Mouse (Mus musculus) intestine, embryonic 16.5 days (tissue): Measurements from ENCODE around the gene Fam83e. TPM values are rescaled to one million over a fixed set of nuclear protein-coding genes. Genes with fewer than 3 reads are reported as not detected.

Source experiments
- ATAC-seq: fragments of 200-750 bp; cut with Nextera tagmentation; 2 replicates; pipeline ENCODE4 v1.8.0; 2017; ENCODE audit warnings: moderate TSS enrichment, moderate library complexity
- H3K27ac ChIP-seq: fragments of 300-500 bp; sonication (generic); 2 replicates; pipeline ENCODE4 v1.5.1; 2014; ENCODE audit warnings: mild to moderate bottlenecking, low read length
- H3K27me3 ChIP-seq: fragments of 300-500 bp; sonication (generic); replicated peaks from 2 replicates; pipeline ENCODE4 v1.6.1; 2014; ENCODE audit warnings: low read length, control low read depth, mixed read lengths; ENCODE audit not compliant: control insufficient read depth, insufficient read depth
- H3K36me3 ChIP-seq: fragments of 300-500 bp; sonication (generic); 2 replicates; pipeline ENCODE4 v1.6.1; 2014; ENCODE audit warnings: low read length, control low read depth; ENCODE audit not compliant: control insufficient read depth, insufficient read depth
- H3K4me1 ChIP-seq: fragments of 300-500 bp; sonication (generic); 2 replicates; pipeline ENCODE4 v1.6.1; 2014; ENCODE audit warnings: low read length, control low read depth, mixed read lengths; ENCODE audit not compliant: control insufficient read depth, insufficient read depth
- H3K4me2 ChIP-seq: fragments of 300-500 bp; sonication (generic); 2 replicates; pipeline ENCODE4 v1.6.1; 2014; ENCODE audit warnings: low read depth, low read length, control low read depth
- H3K4me3 ChIP-seq: fragments of 300-500 bp; sonication (generic); 2 replicates; pipeline ENCODE4 v1.5.1; 2014; ENCODE audit warnings: mild to moderate bottlenecking, low read length
- H3K9ac ChIP-seq: fragments of 300-500 bp; sonication (generic); 2 replicates; pipeline ENCODE4 v1.6.1; 2014; ENCODE audit warnings: low read depth, low read length
- H3K9me3 ChIP-seq: fragments of 300-500 bp; sonication (generic); 2 replicates; pipeline ENCODE4 v1.6.1; 2016; ENCODE audit warnings: low read length, control low read depth; ENCODE audit not compliant: control insufficient read depth
- WGBS: fragments of 180-500 bp; shearing (Covaris S2); extraction: QIAGEN DNeasy Blood & Tissue Kit; methylation state at CpG from one replicate; pipeline ENCODE4 v1.1.7; 2014; 5-methylcytosine and 5-hydroxymethylcytosine counted together
- polyA plus RNA-seq: library from polyadenylated mRNA; unstranded; fragments of >200 nt; fragmentation: Nextera tagmentation; extraction: Ambion mirVana; gene quantifications from 2 replicates; pipeline ENCODE4 v1.2.1, GENCODE M21; 2015

Gene Fam83e
- polyA plus RNA-seq, 1 experiment from 2014 or later: 34.2 TPM

DNA sequence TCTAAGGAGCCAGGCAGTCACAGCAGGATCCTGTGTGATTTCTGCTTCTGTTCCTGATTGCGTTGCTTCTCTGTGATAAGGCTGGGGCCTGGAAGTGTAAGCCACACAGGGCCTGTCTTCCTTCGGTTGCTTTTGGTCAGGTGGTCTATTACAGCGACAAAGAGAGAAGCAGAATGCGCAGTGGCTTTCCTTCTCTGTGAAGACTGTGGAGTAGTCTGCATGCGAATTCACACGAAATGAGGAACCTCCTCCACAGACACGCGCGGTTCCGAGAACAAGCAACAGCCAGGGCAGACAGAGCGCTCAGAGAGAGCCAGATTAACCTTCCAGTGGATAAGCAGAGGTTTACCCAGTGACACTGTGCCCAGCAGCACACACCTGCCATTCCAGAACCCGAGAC lies 20.3 kb downstream of the Fam83e start:
- ATAC-seq: no peak
- Histone ChIP-seq H3K9me3 (no peaks in the 10 kb centered on the region), H3K4me3 (no peak overlapping the region), H3K27me3 (no peaks in the 10 kb centered on the region), H3K36me3 (no peaks in the 10 kb centered on the region), H3K27ac (no peak overlapping the region), H3K9ac (no peak overlapping the region), H3K4me1 (0 out of 2 replicates have a peak, but pooled peaks cover 3% of the 10 kb centered on the region), H3K4me2 (no peak overlapping the region)
- 84% methylated on average over 12 of the region's 12 CpGs for WGBS

DNA sequence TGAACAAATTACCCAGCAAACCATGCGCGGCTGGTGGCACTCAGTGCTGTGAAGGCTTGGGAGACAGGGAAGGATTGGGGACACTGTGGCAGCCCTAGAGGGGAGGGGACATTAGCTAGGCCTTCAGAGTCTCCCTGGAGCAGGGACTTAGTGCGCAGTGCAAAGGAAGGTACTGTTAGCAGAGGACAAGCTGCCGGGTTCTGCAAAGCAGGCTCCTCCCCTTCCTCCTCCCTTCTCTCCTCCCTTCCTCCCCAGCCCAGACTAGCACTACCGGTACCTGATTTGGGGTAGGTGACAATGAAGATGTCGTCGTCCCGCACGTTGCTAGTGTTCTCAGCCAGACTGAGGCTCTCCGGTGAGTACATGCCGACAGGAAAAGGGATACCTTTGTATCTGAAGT lies 20.8 kb downstream of the Fam83e start:
- H3K4me1 ChIP-seq: 0 out of 2 replicates have a peak, but pooled peaks cover 3% of the 10 kb centered on the region
- ATAC-seq: 0 out of 2 replicates have a peak, but pooled peaks have one; percentile 26
- H3K9me3 ChIP-seq: no peaks in the 10 kb centered on the region; the same call in 1 of the 2 replicates
- WGBS: 41% methylated on average over 11 of the region's 11 CpGs
- H3K9ac ChIP-seq: peak overlapping the region; percentile 40
- H3K27ac ChIP-seq: no peak overlapping the region
- H3K4me2 ChIP-seq: peak overlapping the region; percentile 46
- peak overlapping the region; percentile 33 for H3K4me3 ChIP-seq
- H3K36me3 ChIP-seq: no peaks in the 10 kb centered on the region
- H3K27me3 ChIP-seq: no peaks in the 10 kb centered on the region

DNA sequence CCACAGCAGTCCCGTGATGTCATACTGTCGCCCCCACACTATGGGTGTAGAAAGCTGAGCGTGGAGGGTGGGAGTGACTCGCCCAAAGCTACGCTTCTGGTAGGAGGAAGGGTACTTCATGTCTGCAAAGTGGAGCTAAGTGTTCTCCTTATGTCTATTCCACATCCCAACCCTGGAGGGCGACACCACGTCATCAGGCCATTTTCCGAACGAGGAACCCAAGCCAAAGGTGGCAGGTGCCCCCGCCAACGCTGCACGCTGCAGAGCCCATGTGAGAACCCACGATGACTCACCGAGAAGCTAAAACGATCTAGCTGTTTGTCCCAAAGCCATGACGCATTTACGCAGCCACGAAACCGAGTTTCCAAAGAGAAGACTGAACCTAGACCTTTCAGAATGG lies 21.3 kb downstream of the Fam83e start:
- no peaks in the 10 kb centered on the region for H3K27me3 ChIP-seq
- H3K36me3 ChIP-seq: no peaks in the 10 kb centered on the region
- H3K27ac ChIP-seq: no peak overlapping the region
- H3K4me3 ChIP-seq: peak overlapping the region; percentile 33
- H3K9ac ChIP-seq: peak overlapping the region; percentile 40
- no peak for ATAC-seq
- no peaks in the 10 kb centered on the region; the same call in 1 of the 2 replicates for H3K9me3 ChIP-seq
- H3K4me2 ChIP-seq: peak overlapping the region; percentile 46
- H3K4me1 ChIP-seq: 0 out of 2 replicates have a peak, but pooled peaks cover 3% of the 10 kb centered on the region
- 33% methylated on average over 19 of the region's 19 CpGs for WGBS

DNA sequence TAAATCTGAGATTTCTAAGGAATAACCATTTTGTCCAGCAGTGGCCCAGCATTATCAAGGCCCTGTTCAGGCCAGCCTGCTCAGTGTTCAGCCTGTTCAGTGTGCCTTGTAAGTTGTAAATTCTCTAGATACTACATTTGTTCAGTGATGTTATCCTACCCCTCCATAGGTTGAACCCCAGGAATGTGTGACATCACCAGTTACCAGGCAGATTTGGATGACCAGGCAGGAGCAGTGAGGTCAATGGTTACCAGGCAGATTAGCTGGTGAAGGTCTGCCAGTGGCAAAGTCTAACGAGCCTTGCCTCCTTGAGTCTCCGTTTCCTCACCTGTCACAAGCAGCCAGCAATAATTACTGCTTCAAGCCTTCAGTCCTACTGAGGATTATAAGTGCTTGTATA lies 23.4 kb downstream of the Fam83e start:
- Histone ChIP-seq H3K4me2 (no peak overlapping the region), H3K4me1 (peaks cover 5% of the 10 kb centered on the region; the same call in 1 of the 2 replicates), H3K9me3 (no peaks in the 10 kb centered on the region; the same call in 1 of the 2 replicates), H3K4me3 (no peak overlapping the region), H3K9ac (no peak overlapping the region; the same call in 1 of the 2 replicates), H3K27me3 (no peaks in the 10 kb centered on the region), H3K36me3 (no peaks in the 10 kb centered on the region), H3K27ac (no peak overlapping the region)
- WGBS: 34% methylated on average over 2 of the region's 2 CpGs
- peak; percentile 75 for ATAC-seq

DNA sequence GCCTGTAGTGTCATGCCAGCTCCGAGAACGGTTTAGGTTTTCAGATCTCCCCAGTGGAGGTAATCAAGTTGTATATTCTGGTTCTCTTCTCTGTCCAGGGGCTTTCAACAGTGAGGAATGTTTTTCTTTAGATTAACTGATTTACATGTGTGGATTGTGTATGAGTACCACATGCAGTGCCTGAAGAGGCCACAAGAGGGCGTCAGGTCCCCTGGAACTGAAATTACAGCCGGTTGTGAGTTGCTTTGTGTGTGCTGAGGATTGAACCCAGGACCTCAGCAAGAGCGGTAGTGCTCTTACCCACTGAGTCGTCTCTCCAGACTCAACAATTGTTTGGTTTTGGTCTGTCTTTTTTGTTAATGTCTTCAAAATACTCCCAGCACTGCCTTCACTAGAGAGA lies 25.5 kb downstream of the Fam83e start:
- WGBS: 66% methylated on average over 6 of the region's 6 CpGs
- Histone ChIP-seq H3K36me3 (no peaks in the 10 kb centered on the region), H3K27me3 (no peaks in the 10 kb centered on the region), H3K9me3 (no peaks in the 10 kb centered on the region; the same call in 1 of the 2 replicates), H3K27ac (no peak overlapping the region), H3K4me2 (no peak overlapping the region), H3K4me1 (peaks cover 15% of the 10 kb centered on the region), H3K9ac (no peak overlapping the region), H3K4me3 (no peak overlapping the region)
- no peak for ATAC-seq

DNA sequence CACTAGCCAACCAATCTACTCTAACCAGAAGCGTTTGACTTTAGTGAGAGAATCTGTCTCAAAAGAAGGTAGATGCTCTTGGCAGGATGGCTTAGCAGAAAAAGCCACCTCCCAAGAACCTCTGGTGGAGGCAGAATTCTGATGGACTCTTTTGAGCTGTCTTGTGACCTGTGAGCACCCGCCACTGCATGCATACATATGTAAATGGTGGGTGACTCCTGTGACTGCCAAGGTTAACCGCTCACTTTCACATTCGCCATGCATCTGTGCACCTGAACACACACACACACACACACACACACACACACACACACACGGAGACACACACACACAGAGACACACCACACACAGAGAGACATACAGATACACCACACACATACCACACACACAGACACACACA lies 26.4 kb downstream of the Fam83e start:
- no peak for ATAC-seq
- Histone ChIP-seq H3K27me3 (no peaks in the 10 kb centered on the region), H3K27ac (no peak overlapping the region), H3K4me1 (peaks cover 12% of the 10 kb centered on the region), H3K9me3 (no peaks in the 10 kb centered on the region; the same call in 1 of the 2 replicates), H3K4me2 (no peak overlapping the region), H3K36me3 (no peaks in the 10 kb centered on the region), H3K4me3 (no peak overlapping the region), H3K9ac (no peak overlapping the region)
- 92% methylated on average over 5 of the region's 5 CpGs for WGBS

DNA sequence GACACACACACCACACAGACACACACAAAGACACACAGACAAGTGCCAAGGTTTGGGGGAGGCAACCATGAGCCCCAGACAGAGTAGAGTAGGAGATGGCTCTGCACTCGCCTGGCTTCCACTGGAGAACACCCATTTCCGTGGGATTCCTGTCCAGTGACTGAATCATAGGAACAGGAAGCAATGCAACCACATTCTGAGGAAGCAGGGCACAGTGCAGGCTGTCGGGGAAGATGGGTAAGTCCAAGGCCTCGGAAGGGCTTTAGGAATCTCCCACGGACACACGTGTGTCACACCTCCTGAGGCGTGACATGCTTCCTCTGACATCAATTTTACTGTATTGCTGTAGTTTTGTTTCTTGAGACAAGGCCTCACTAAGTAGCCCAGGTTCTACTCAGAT lies 27.1 kb downstream of the Fam83e start:
- no peak overlapping the region for H3K27ac ChIP-seq
- ATAC-seq: no peak
- no peaks in the 10 kb centered on the region for H3K36me3 ChIP-seq
- 65% methylated on average over 7 of the region's 7 CpGs for WGBS
- peaks cover 12% of the 10 kb centered on the region for H3K4me1 ChIP-seq
- H3K27me3 ChIP-seq: no peaks in the 10 kb centered on the region
- H3K4me3 ChIP-seq: no peak overlapping the region
- H3K9me3 ChIP-seq: no peaks in the 10 kb centered on the region; the same call in 1 of the 2 replicates
- no peak overlapping the region for H3K9ac ChIP-seq
- no peak overlapping the region for H3K4me2 ChIP-seq

DNA sequence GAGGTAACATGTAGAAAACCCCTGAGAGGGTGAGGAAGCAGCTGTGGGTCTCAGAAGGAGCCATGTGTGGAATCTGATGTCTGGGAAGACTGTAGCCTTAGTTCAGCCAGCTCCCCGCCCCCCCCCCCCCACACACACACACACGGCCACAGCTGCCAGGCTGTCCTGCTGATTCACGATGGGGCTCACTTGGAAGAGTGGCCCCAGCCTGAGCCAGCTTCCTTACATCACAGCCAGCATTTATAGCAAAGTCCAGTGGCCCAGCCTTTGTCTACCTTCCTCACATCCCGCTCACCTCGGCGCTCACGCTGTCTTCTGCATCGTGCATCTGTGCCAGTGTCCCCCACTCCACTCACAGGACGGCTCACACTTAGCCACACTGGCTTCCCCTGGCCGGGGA lies 28.4 kb downstream of the Fam83e start:
- no peak overlapping the region for H3K27ac ChIP-seq

DNA sequence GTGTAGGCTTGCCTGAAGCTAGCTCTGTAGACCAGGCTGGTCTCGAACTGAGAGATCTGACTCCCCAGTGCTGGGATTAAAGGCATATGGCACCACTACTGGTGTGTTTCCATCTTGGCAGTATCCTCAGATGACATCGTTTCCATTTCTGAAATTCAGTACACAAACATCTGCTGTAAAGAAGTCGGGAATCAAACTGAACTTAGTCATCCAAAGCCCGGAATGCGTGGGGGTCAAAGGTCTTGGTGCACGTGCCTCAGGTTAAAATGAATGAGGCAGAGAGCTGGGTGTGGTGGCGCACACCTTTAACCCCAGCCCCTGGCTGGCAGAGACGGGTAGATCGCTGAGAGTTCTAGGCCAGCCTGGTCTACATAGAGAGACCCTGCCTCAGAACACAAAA lies 29.1 kb downstream of the Fam83e start:
- Histone ChIP-seq H3K9ac (no peak overlapping the region), H3K9me3 (no peaks in the 10 kb centered on the region; the same call in 1 of the 2 replicates), H3K4me3 (no peak overlapping the region), H3K4me1 (peaks cover 12% of the 10 kb centered on the region), H3K36me3 (no peaks in the 10 kb centered on the region), H3K27ac (no peak overlapping the region), H3K4me2 (no peak overlapping the region), H3K27me3 (no peaks in the 10 kb centered on the region)
- 51% methylated on average over 9 of the region's 9 CpGs for WGBS
- ATAC-seq: peak; percentile 23; the same call in 1 of the 2 replicates

More for the DNA sequence above, 28.4 kb downstream of the Fam83e start:
- Histone ChIP-seq H3K36me3 (no peaks in the 10 kb centered on the region), H3K27me3 (no peaks in the 10 kb centered on the region), H3K4me1 (peaks cover 12% of the 10 kb centered on the region), H3K4me2 (no peak overlapping the region), H3K4me3 (no peak overlapping the region), H3K9me3 (no peaks in the 10 kb centered on the region; the same call in 1 of the 2 replicates), H3K9ac (no peak overlapping the region)
- WGBS: 37% methylated on average over 10 of the region's 10 CpGs
- peak; percentile 39 for ATAC-seq

DNA sequence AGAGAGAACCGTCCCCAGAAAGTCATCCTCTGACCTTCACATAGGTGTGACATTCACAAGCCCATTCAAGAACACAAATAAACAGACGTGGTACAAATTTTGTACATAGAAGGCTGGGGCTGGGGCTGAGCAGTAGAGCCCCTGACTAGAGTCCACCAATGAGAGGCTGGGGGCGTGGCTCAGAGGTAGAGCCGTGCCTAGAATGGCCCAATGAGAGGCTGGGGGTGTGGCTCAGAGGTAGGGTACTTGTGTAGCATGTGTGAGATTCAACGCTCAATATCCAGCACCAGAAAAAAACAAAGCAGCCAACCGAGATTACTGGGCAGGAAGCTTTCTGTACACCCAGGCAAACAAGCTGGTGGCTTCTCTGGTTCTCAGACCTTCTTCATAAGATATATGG lies 34.7 kb downstream of the Fam83e start:
- no peak overlapping the region for H3K27ac ChIP-seq
- ATAC-seq: no peak
- 54% methylated on average over 6 of the region's 6 CpGs for WGBS
- no peaks in the 10 kb centered on the region for H3K36me3 ChIP-seq
- H3K9me3 ChIP-seq: no peaks in the 10 kb centered on the region
- H3K27me3 ChIP-seq: peaks cover 19% of the 10 kb centered on the region
- peaks cover 11% of the 10 kb centered on the region for H3K4me1 ChIP-seq
- H3K9ac ChIP-seq: no peak overlapping the region
- no peak overlapping the region for H3K4me2 ChIP-seq
- no peak overlapping the region for H3K4me3 ChIP-seq
